Comparison of ENCODE assay signal across 8 mouse cellular contexts in genomic region chr19:24453379-24453778, GRCm38 (mm10). TPM values are rescaled to one million over a fixed set of nuclear protein-coding genes. Genes with fewer than 3 reads are reported as not detected.
DNase-seq lines count a peak whose midpoint lies in the region; ATAC-seq and TF ChIP-seq lines count a peak whose summit lies in the region.

No protein-coding gene starts in this region.

- H3K27ac ChIP-seq in lung, postnatal 0 days (ENCODE audit: low read length) = no peak overlapping the region
- peak overlapping the region; percentile 32; the same call in 1 of the 2 replicates for H3K27ac ChIP-seq in hindbrain, postnatal 0 days

- 62% methylated on average over 13 of the region's 13 CpGs for WGBS in lung, postnatal 0 days
- 66% methylated on average over 13 of the region's 13 CpGs for WGBS in lung, adult 2 months
- 23% methylated on average over 13 of the region's 13 CpGs for WGBS in hindbrain, postnatal 0 days

- H3K4me3 ChIP-seq in lung, postnatal 0 days (ENCODE audit: low read depth, low read length) = no peak overlapping the region
- no peak overlapping the region for H3K4me3 ChIP-seq in lung, adult 2 months (replicated peaks; ENCODE audit: extremely low read depth, low read depth, low read length)
- H3K4me3 ChIP-seq in hindbrain, postnatal 0 days (ENCODE audit: low read length) = peak overlapping the region; percentile 13; the same call in 1 of the 2 replicates

- peak; percentile 15 for DNase-seq in adrenal gland, postnatal 14 days
- DNase-seq in adrenal gland, postnatal 25 days = no peak
- DNase-seq in lung, postnatal 0 days (ENCODE audit: low spot score) = peak; percentile 45
- no peak for DNase-seq in lung, adult 2 months
- DNase-seq in hindbrain, postnatal 0 days (ENCODE audit: low spot score) = peak; percentile 66
- DNase-seq in retina, embryonic 14.5 days (ENCODE audit: low spot score) = peak; percentile 40
- DNase-seq in natural killer cell, adult 2 months (ENCODE audit: low spot score in 2 of 2) = no peak
- no peak for DNase-seq in T-cell, adult 2 months (ENCODE audit: low spot score)

- TF ChIP-seq EP300 in lung, postnatal 0 days (IDR thresholded peaks at IDR 0.05) = 0 out of 2 replicates have a peak, but pooled peaks have one; percentile 14

- no peaks in the 10 kb centered on the region for H3K9me3 ChIP-seq in lung, postnatal 0 days (ENCODE audit: low read length)
- no peaks in the 10 kb centered on the region for H3K9me3 ChIP-seq in hindbrain, postnatal 0 days (ENCODE audit: low read length)

- no peak for TF ChIP-seq CTCF in lung, postnatal 0 days (IDR thresholded peaks at IDR 0.05)
- no peak for TF ChIP-seq CTCF in lung, adult 2 months (IDR thresholded peaks at IDR 0.05; ENCODE audit: insufficient read depth, low read length)
- TF ChIP-seq CTCF in hindbrain, postnatal 0 days (IDR thresholded peaks at IDR 0.05; ENCODE audit: low read depth) = no peak

- H3K4me2 ChIP-seq in lung, postnatal 0 days (replicated peaks; ENCODE audit: low read depth, low read length) = no peak overlapping the region
- peak overlapping the region; percentile 45 for H3K4me2 ChIP-seq in hindbrain, postnatal 0 days (ENCODE audit: low read depth, low read length)

- peaks cover 7% of the 10 kb centered on the region; the same call in 1 of the 2 replicates for H3K4me1 ChIP-seq in lung, postnatal 0 days (ENCODE audit: insufficient read depth, low read depth, low read length)
- H3K4me1 ChIP-seq in lung, adult 2 months (ENCODE audit: control insufficient read depth, insufficient read depth, low read length) = no peaks in the 10 kb centered on the region
- H3K4me1 ChIP-seq in hindbrain, postnatal 0 days (ENCODE audit: insufficient read depth, low read length) = no peaks in the 10 kb centered on the region

- H3K27me3 ChIP-seq in lung, postnatal 0 days (replicated peaks; ENCODE audit: insufficient read depth, low read length) = no peaks in the 10 kb centered on the region
- no peaks in the 10 kb centered on the region for H3K27me3 ChIP-seq in hindbrain, postnatal 0 days (ENCODE audit: insufficient read depth, low read length)

- H3K36me3 ChIP-seq in lung, postnatal 0 days (ENCODE audit: insufficient read depth, low read length) = no peaks in the 10 kb centered on the region
- H3K36me3 ChIP-seq in hindbrain, postnatal 0 days (ENCODE audit: insufficient read depth, low read length) = no peaks in the 10 kb centered on the region

- TF ChIP-seq POLR2A in lung, adult 2 months (IDR thresholded peaks at IDR 0.05; ENCODE audit: borderline replicate concordance, extremely low read depth, low read depth, low read length) = no peak

- H3K9ac ChIP-seq in lung, postnatal 0 days (replicated peaks; ENCODE audit: low read depth) = no peak overlapping the region
- H3K9ac ChIP-seq in hindbrain, postnatal 0 days (replicated peaks; ENCODE audit: low read length) = no peak overlapping the region; the same call in 1 of the 2 replicates

- no peak for ATAC-seq in lung, postnatal 0 days
- peak; percentile 72 for ATAC-seq in hindbrain, postnatal 0 days

RNA-seq across cellular contexts. Expression of gene Fam122a, which starts 23.8 kb away (rescaled TPM):
- total RNA-seq in adrenal gland, postnatal 14 days (2021) = 27.9 and 33.1 TPM in 2 replicates
- 40.7 and 44.6 TPM in 2 replicates for total RNA-seq in adrenal gland, postnatal 25 days (2021)
- 47.8 and 48.6 TPM in 2 replicates for polyA plus RNA-seq in lung, postnatal 0 days (2015; fragmentation: Nextera tagmentation; extraction: Ambion mirVana)
- polyA plus RNA-seq in lung, adult 2 months (2012; rRNA removed) = 28.4 and 33.3 TPM in 2 replicates
- total RNA-seq in hindbrain, postnatal 0 days (2014; rRNA removed) = 17.0 and 21.0 TPM in 2 replicates
- 58.4 and 59.0 TPM in 2 replicates for polyA plus RNA-seq in hindbrain, postnatal 0 days (2015; fragmentation: Nextera tagmentation; extraction: Ambion mirVana)

Comparison
In these comparisons a context has a peak if more than half of its experiments do, and no peak if none do; other contexts are left out.
1. DNase-seq: peak in adrenal gland, postnatal 14 days (single experiment), lung, postnatal 0 days (single experiment), hindbrain, postnatal 0 days (single experiment) and retina, embryonic 14.5 days (single experiment); none in adrenal gland, postnatal 25 days (single experiment), lung, adult 2 months (single experiment), natural killer cell, adult 2 months (0 of 2) and T-cell, adult 2 months (single experiment).